ENCODE assay signal across 15 mouse cellular contexts in the genomic region with DNA sequence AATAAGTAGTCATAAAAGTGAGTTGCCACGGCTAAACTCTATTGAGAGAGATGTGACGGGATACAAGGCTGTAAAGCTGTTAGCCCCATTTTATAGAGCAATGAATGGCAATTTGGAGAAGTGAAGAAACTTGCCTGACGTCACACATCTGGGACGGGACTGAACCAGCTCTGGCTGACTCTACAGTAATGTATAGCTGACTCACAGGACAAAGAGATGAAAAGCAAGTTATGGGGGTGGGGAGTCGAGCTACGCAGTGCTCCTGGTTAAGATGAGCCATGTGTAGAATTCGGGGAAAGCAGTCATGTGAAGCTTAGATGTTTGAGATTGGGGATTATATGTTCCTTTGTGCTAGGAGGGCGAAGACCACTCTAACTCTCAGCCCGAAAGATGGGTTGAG.
DNase-seq lines count a peak whose midpoint lies in the region; ATAC-seq and TF ChIP-seq lines count a peak whose summit lies in the region.
"Had no signal": no experiment of that assay in that cellular context is flagged by ENCODE, and none has a peak within 500 bp of the region (broad histone marks: within the 10 kb centered on the region; RNA-seq: fewer than 3 reads in every experiment).

No protein-coding gene starts in this region.

- peaks cover 40% of the 10 kb centered on the region for H3K4me1 ChIP-seq in lung, embryonic 14.5 days (ENCODE audit: insufficient read depth)
- H3K4me1 ChIP-seq in stomach, embryonic 14.5 days (ENCODE audit: control insufficient read depth, insufficient read depth, low read length), result peaks cover 26% of the 10 kb centered on the region

- H3K27ac ChIP-seq in lung, embryonic 14.5 days (ENCODE audit: low read depth), result peak overlapping the region; percentile 97
- peak overlapping the region; percentile 92; the same call in 1 of the 2 replicates for H3K27ac ChIP-seq in stomach, embryonic 14.5 days (ENCODE audit: low read length)
- H3K27ac ChIP-seq: midbrain, embryonic 13.5 days had no signal

- no peak overlapping the region for H3K9ac ChIP-seq in lung, embryonic 14.5 days
- no peak overlapping the region for H3K9ac ChIP-seq in stomach, embryonic 14.5 days (replicated peaks; ENCODE audit: low read depth, low read length)
- H3K9ac ChIP-seq: forebrain, embryonic 13.5 days; liver, postnatal 0 days; midbrain, embryonic 13.5 days had no signal

- WGBS in lung, embryonic 14.5 days, result 58% methylated on average over 9 of the region's 9 CpGs
- WGBS in stomach, embryonic 14.5 days, result 63% methylated on average over 9 of the region's 9 CpGs

- H3K9me3 ChIP-seq in lung, embryonic 14.5 days (ENCODE audit: low read depth, low read length), result no peaks in the 10 kb centered on the region
- no peaks in the 10 kb centered on the region for H3K9me3 ChIP-seq in stomach, embryonic 14.5 days (ENCODE audit: control insufficient read depth, low read depth, low read length)
- H3K9me3 ChIP-seq: forebrain, embryonic 13.5 days; midbrain, embryonic 13.5 days had no signal

- no peak overlapping the region for H3K4me3 ChIP-seq in lung, embryonic 14.5 days (ENCODE audit: low read depth, low read length)
- H3K4me3 ChIP-seq in stomach, embryonic 14.5 days (ENCODE audit: low read depth, low read length), result no peak overlapping the region
- H3K4me3 ChIP-seq: forebrain, embryonic 13.5 days; midbrain, embryonic 13.5 days had no signal

- TF ChIP-seq CTCF in lung, embryonic 14.5 days (IDR thresholded peaks at IDR 0.05; ENCODE audit: low read depth), result no peak

- H3K27me3 ChIP-seq in lung, embryonic 14.5 days (ENCODE audit: insufficient read depth, low read length), result no peaks in the 10 kb centered on the region
- no peaks in the 10 kb centered on the region for H3K27me3 ChIP-seq in stomach, embryonic 14.5 days (ENCODE audit: control insufficient read depth, insufficient read depth, low read length)
- H3K27me3 ChIP-seq: forebrain, embryonic 13.5 days; midbrain, embryonic 13.5 days had no signal

- peak; percentile 9; the same call in 1 of the 2 replicates for ATAC-seq in lung, embryonic 14.5 days (ENCODE audit: insufficient read depth)
- ATAC-seq in stomach, embryonic 14.5 days (ENCODE audit: insufficient number of reproducible peaks, insufficient read depth, low FRiP score, low read depth), result no peak
- ATAC-seq: forebrain, embryonic 13.5 days; liver, postnatal 0 days; midbrain, embryonic 13.5 days had no signal

- no peak overlapping the region for H3K4me2 ChIP-seq in lung, embryonic 14.5 days
- H3K4me2 ChIP-seq in stomach, embryonic 14.5 days (replicated peaks; ENCODE audit: low read depth, low read length), result no peak overlapping the region
- H3K4me2 ChIP-seq: forebrain, embryonic 13.5 days; midbrain, embryonic 13.5 days had no signal

- H3K36me3 ChIP-seq in lung, embryonic 14.5 days (ENCODE audit: insufficient read depth), result no peaks in the 10 kb centered on the region
- H3K36me3 ChIP-seq in stomach, embryonic 14.5 days (ENCODE audit: control insufficient read depth, insufficient read depth, low read length), result no peaks in the 10 kb centered on the region
- H3K36me3 ChIP-seq: midbrain, embryonic 13.5 days had no signal

- DNase-seq in heart, adult 11 months, result peak; percentile 77
- DNase-seq in heart, postnatal 4 days, result no peak
- peak; percentile 76 for DNase-seq in lung, embryonic 14.5 days
- no peak for DNase-seq in lung, postnatal 14 days
- peak; percentile 71 for DNase-seq in forelimb bud, embryonic 11.5 days (ENCODE audit: low read depth, low spot score)
- no peak for DNase-seq in urinary bladder, postnatal 25 days (ENCODE audit: low spot score)
- DNase-seq in left cerebral cortex, adult 8-10 months (ENCODE audit: low spot score in 2 of 2), result no peak
- DNase-seq: gastrocnemius, postnatal 14 days; kidney, postnatal 25 days; liver, postnatal 0 days; right cerebral cortex, adult 18-20 months; thymus, postnatal 36 days had no signal

Comparison
In these comparisons a context has a peak if more than half of its experiments do, and no peak if none do; other contexts are left out.
1. DNase-seq: peak in heart, adult 11 months (single experiment), lung, embryonic 14.5 days (single experiment) and forelimb bud, embryonic 11.5 days (single experiment); none in heart, postnatal 4 days (single experiment), lung, postnatal 14 days (single experiment), urinary bladder, postnatal 25 days (single experiment) and left cerebral cortex, adult 8-10 months (0 of 2).